Mouse (Mus musculus) activated CD4-positive, CD25-positive, alpha-beta regulatory T cell, adult 9 weeks (primary cell): ENCODE measurements around the gene Car5b. TPM values are rescaled to one million over a fixed set of nuclear protein-coding genes. Genes with fewer than 3 reads are reported as not detected.

ENCODE experiments used
- polyA plus RNA-seq: library from polyadenylated mRNA; unstranded; fragments of 100-300 nt; shearing (Covaris generic); gene quantifications from one replicate; pipeline ENCODE4 v1.2.1, GENCODE M21; 2017

Gene Car5b
- polyA plus RNA-seq = 4.5 TPM

DNA sequence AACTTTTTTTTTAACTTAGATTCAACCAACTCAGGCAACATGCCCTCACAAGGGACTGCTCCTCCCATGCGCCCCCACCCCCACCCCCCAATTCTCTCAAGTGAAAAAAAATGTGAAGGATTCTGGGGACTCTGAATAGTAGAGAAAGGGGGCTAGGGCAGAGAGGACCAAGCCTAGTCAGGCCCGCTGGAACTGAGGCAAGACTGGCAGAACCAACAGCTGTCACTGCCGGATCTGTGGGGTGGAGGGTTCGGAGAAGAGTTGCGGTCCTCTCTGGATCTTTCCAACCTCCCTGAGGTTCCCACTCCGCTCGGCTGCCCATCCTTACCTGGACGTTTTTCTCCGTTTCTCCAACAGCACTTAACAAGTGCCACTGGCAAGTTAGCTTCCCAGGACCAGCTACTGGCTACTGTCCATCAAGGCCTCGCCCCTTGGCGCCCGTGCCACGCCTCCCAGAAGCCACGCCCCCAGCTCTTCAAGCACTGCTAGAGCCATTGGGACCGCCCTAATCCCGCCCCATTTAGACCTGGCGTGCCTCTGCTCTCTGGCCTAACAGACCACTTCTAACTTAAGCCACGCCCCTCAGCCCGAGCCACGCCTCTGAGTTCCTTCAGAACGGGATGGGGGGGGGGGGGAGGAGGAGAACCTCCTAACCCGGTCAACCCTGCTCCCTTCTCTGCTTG lies at the start of gene Car5b:
Car5b (minus strand) TSS at position 391 of the 683 bp plus-strand sequence.

GRCm38 (mm10) chrX:164076040-164076775 lies 48.4 kb upstream of the Car5b start, which contains the start of gene Siah1b:
Gene Siah1b (minus strand): TSS chrX:164076493.

GRCm38 (mm10) chrX:163958467-163958875 lies 69.3 kb downstream of the Car5b start, which contains the start of gene Zrsr2:
Gene Zrsr2 (minus strand): TSS chrX:163958661.

Other genes starting within 250 kb of the Car5b start
- 21.4 TPM for gene Ap1s2, start 119.0 kb downstream of the Car5b start, polyA plus RNA-seq
- 60.2 TPM for gene Zrsr2, start 69.3 kb downstream of the Car5b start, polyA plus RNA-seq
- gene Siah1b, start 48.5 kb upstream of the Car5b start, polyA plus RNA-seq = 2.6 TPM
- not detected for gene Cltrn, start 60.8 kb upstream of the Car5b start, polyA plus RNA-seq
- not detected for gene Ace2, start 111.3 kb upstream of the Car5b start, polyA plus RNA-seq
- not detected for gene Bmx, start 230.2 kb upstream of the Car5b start, polyA plus RNA-seq
- gene Pir, start 241.4 kb upstream of the Car5b start, polyA plus RNA-seq = 0.24 TPM